Mouse (Mus musculus): ENCODE results near the gene Polr1c.

The Polr1c gene

DNA sequence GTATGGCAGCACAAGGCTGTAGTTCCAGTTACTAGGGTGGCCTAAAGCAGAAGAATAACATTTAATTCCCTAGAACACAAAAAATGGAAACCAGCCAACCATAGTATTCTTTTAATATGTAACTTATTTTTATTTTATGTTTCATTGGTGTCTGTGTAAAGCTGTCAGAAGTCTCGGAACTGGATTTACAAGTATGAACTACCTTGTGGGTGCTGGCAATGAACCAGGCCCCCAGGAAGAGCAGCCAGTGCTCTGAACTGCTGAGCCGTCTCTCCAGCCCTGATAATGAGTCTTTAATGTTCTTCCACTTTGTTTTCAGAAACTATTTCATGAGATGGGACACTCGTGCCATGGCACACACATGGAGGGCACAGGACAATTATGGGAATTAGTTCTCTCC, 37.3 kb downstream of the Polr1c start:
- no peak for DNase-seq (ENCODE audit: low spot score in 2 of 2)

DNA sequence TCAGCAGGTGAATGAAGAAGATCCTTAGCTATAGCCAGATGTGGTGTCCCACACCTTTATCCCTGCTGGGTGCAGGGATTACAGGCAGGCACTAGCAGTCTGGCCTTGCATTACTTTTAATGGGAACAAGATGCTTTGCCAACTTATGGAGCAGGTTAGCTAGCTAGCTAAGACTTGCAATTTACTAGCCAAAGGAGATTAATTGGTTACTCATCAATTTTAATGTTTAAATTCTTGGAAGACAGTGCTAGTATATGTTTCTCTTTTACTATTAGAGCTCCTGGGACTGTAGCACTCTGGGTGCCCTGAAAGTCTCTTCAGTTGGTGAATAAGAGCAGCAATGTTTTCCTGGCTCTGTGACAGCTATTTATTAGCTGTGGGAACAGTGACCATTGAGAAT, 41.2 kb downstream of the Polr1c start:
- DNase-seq (ENCODE audit: low spot score in 2 of 2), result no peak

DNA sequence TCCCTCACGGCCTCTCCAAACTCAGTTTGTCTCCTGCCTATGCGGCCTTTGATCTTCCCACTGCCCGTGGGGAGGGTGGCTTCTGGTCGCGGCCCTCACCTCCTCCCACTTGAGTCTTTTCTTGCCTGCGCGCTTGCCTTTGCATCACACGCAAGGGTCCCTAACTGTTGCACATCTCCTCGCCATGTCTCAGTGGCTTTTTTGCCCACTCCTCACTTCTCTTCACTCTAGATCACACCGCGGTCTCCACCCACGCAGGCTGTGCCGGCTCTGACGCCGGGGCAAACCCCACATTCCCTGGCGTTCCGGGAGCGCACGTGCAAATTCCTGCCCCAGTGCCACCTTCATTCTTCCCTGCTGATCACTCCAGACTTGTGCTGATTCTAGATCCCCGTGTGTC, 44.8 kb downstream of the Polr1c start:
- DNase-seq (ENCODE audit: low spot score in 2 of 2), result no peak

DNA sequence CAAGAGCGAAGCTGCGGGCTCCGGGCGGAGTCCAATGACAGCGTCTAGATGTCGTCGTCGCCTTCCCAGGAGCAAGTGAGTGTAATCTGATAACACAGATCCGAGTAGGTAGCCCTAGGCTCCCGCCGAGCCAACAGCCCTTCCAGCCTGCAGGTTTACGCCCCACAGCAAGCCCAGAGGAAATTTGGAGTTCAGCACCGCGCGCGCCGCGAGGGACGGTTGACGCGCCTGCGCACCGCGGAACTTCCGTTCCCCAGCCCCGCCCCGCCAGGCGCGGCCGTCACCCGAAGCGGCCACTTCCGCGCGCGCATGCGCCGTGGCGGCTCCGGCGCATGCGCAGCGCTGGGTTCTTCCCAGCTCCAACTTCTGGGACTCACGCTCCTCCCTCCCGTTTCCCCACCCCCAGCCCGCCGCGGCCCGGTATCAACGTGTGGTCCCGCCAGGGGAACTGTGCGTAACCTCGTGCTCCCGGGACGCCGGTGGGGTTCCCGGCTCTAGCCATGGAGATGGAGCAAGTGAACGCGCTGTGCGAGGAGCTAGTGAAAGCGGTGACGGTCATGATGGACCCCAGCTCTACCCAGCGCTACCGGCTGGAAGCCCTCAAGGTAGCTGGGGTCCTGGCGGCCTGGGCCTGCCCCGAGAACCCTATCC, 45.3 kb downstream of the Polr1c start, which contains the start of the genes Polh and Xpo5:
TSS of gene Polh (minus strand) at position 225 of the 651 bp plus-strand sequence.
TSS of gene Xpo5 (plus strand) at position 362 of the 651 bp plus-strand sequence.
- DNase-seq (ENCODE audit: low spot score in 2 of 2), result peak; percentile 90 to 93

DNA sequence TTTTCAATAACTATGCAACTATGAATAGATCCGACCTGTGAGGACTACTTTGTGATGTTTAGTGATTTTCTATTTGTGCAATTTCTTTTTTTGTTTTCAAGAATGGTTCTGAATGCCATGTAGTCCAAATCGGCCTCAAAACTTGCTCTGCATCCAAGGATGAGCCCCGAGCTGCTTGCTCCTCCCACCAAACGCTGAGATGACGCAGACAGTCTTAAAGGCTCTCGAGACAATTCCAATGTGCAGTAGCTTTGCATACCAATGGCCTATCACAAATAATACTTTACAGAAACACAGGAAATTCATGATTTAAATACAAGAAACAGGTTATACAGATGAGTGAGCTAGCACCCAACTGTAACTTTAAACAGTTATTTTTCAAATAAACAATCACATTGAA, 46.7 kb downstream of the Polr1c start:
- no peak for DNase-seq (ENCODE audit: low spot score in 2 of 2)

Data from natural killer cell, adult 2 months (primary cell).